Mouse (Mus musculus) central nervous system, embryonic 18 days (tissue): Measurements from ENCODE around the gene Ivd. TPM values are rescaled to one million over a fixed set of nuclear protein-coding genes. Genes with fewer than 3 reads are reported as not detected.

ENCODE experiments used
- polyA plus RNA-seq: library from polyadenylated mRNA; depleted of rRNA; stranded (reverse); fragments of >200 nt; gene quantifications from 2 replicates; pipeline ENCODE4 v1.2.3, GENCODE M21; 2012; rRNA removed

Gene Ivd
- 51.4 and 54.8 TPM in 2 replicates for polyA plus RNA-seq

DNA sequence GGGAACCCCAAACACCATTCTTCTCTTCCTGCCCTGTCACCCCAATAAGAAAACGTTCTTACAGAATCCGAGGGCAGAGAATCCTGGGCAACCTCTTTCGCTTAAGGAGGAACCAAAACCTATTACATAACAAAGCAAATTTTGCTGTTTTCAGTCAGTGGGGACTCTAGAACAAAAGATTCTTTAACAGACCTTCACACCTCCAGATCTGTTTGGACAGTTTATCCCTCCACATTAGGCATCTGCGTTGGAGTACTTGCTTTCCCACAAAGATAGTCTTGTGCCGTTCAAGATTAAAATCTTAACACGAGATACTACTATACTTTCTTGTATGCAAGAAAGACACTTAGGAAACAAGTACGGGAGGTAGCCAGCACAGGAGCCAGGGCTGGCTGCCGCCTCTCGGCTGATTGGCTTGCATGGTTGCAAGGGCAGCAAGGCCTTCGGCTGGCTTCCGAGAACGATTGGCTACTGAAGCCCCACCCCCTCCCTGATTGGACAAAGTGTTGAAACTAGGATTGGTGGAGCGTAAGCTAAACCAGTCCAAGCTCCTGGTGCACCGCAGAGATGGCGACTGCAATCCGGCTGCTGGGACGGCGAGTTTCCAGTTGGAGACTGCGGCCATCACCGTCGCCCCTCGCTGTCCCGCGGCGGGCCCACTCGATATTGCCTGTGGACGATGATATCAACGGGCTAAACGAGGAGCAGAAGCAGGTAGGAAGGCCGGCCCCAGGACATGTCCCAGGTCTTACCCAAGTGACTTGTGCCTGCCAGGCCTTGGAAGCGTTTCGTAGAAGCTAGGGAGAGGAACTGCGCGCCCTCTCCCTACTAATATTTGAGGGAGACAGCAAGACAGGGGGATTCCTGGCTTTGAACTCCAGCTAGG lies at the start of gene Ivd:
TSS of gene Ivd (plus strand) at position 501 of the 886 bp plus-strand sequence.

DNA sequence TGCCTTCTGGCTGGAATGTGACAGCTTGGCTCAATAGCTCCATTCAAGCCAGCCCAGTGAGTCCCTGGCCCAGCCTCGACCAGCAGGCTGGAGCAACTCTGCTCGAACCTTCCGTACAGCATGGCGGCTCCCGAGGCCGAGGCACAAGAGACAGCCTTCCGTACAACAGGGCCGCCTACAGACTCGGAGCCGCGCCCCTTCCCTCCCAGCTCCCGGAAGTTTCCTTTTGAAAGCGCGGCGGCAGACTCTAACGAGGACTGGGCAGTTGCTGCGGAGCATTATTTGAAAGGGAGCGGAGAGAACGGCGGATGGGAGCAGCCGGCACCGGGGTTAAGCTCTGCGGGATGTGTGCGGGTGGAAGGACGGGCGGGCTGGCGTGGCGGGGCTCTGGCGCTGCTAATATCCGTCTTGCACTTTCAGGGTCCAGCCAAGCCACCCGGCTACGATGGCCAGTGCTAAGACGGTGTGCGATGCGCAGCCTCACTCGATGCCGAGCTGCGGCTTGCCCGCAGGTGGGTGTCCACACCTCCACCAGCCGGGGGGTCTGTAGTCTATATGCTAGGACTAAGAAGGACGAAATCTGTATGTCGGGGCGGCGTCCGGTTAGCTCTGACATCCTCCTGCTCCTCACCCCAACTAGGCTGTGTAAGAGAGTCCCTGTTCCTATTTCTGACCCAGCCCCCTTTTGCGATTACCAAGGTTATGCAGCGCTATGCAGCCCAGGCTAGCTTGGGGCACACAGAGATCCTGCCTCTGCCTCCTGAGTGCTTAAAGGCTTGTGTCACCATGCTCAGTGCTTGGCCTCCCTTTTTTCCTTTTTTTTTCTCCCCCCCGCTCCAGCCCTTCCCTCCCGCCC lies 47.5 kb upstream of the Ivd start, which contains the start of gene Knstrn:
TSS of gene Knstrn (plus strand) at position 23 of the 856 bp plus-strand sequence.

DNA sequence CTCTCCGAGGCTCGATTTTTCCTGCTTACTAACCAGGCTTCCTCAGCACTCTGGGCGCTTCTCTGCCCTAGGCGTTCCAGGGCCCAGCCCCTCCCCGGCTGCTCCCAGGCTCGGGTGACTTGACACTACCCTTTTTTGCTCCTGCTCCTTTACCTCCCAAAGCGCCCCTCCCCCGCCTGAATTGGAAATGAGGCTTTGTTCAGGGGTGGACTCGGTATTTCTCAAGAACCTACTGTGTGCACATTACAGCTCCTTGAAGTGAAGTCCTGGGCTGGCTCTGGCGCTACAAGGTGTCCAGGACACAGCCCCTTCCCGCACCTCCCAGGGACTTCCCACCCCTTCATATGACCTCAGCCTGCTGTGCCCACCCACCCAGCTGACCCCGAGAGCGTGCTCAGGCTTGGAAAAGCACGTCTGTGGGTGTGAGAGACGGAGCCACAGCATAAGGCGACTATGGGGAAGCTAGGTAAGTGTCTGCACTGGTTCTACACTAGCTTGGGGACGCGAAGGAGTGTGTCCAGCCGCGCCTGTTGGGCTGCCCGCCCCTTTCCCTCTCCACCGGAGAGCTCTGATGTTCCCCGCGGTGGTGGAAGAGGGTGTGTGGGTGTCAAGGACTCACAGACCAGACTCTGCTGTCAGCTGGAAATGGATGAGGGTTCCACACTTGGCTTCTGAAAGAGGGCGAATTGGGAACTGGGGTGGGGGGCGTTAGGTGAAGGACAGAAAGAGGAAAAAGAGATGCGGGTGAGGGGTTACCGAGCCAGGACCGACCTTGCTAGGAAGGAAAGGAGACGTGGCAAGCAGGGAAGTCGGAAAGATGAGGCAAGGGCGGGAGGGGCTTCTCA lies 38.4 kb downstream of the Ivd start, which contains the start of gene Bahd1:
TSS of gene Bahd1 (plus strand) at position 397 of the 845 bp plus-strand sequence.

DNA sequence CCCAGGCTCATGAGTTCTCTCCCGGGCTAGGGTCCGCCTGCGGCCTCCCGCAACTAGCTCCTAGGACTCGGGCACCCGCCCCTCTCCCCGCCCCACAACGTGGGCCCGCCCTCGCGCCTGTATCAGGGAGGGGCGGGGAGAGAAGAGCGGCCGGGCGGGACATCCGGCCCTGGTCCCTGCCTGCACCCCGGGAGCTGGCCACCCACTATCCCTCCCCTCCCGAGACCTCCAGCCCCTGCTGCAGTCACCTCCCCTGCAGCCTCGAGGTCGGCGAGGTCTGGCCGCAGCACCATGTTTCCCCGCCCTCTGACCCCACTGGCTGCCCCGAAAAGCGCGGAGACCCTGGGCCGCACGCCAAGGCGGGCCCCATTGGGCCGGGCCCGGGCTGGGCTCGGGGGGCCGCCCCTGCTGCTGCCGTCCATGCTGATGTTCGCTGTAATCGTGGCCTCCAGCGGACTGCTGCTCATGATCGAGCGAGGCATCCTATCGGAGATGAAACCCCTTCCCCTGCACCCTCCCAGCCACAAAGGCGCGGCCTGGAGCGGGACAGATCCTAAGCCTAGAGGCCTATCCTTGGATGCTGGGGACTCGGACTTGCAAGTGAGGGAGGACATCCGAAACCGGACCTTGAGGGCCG lies 64.7 kb downstream of the Ivd start, which contains the start of gene Chst14:
TSS of gene Chst14 (plus strand) at position 136 of the 637 bp plus-strand sequence.

Other genes with a start within 250 kb of the Ivd start
- gene Pak6, start 198.7 kb upstream of the Ivd start, polyA plus RNA-seq, result 46.3 and 57.9 TPM in 2 replicates
- 1.1 and 1.2 TPM in 2 replicates for gene Ankrd63, start 158.0 kb upstream of the Ivd start, polyA plus RNA-seq
- gene Plcb2, start 133.5 kb upstream of the Ivd start, polyA plus RNA-seq, result 1.2 TPM in 2 replicates
- 10.3 and 10.6 TPM in 2 replicates for gene Inafm2, start 116.2 kb upstream of the Ivd start, polyA plus RNA-seq
- 1.6 and 1.8 TPM in 2 replicates for gene Ccdc9b, start 99.3 kb upstream of the Ivd start, polyA plus RNA-seq
- gene Phgr1, start 89.2 kb upstream of the Ivd start, polyA plus RNA-seq, result 1.8 TPM in 1 of 2 replicates, not detected in the other
- 98.3 and 98.9 TPM in 2 replicates for gene Disp2, start 82.2 kb upstream of the Ivd start, polyA plus RNA-seq
- gene Knstrn, start 48.0 kb upstream of the Ivd start, polyA plus RNA-seq, result 14.1 and 15.7 TPM in 2 replicates
- 15.9 and 19.6 TPM in 2 replicates for gene Bahd1, start 38.4 kb downstream of the Ivd start, polyA plus RNA-seq
- 4.8 and 5.2 TPM in 2 replicates for gene Chst14, start 64.5 kb downstream of the Ivd start, polyA plus RNA-seq
- gene Ccdc32, start 167.4 kb downstream of the Ivd start, polyA plus RNA-seq, result 33.3 and 33.8 TPM in 2 replicates
- 5.4 and 6.2 TPM in 2 replicates for gene Rpusd2, start 172.8 kb downstream of the Ivd start, polyA plus RNA-seq
- 1.1 and 1.3 TPM in 2 replicates for gene Knl1, start 185.2 kb downstream of the Ivd start, polyA plus RNA-seq